Mouse (Mus musculus): ENCODE results near the gene Tpo. TPM values are rescaled to one million over a fixed set of nuclear protein-coding genes. Genes with fewer than 3 reads are reported as not detected.

Gene Tpo
- polyA plus RNA-seq, 1 experiment from 2014 or later: not detected

DNA sequence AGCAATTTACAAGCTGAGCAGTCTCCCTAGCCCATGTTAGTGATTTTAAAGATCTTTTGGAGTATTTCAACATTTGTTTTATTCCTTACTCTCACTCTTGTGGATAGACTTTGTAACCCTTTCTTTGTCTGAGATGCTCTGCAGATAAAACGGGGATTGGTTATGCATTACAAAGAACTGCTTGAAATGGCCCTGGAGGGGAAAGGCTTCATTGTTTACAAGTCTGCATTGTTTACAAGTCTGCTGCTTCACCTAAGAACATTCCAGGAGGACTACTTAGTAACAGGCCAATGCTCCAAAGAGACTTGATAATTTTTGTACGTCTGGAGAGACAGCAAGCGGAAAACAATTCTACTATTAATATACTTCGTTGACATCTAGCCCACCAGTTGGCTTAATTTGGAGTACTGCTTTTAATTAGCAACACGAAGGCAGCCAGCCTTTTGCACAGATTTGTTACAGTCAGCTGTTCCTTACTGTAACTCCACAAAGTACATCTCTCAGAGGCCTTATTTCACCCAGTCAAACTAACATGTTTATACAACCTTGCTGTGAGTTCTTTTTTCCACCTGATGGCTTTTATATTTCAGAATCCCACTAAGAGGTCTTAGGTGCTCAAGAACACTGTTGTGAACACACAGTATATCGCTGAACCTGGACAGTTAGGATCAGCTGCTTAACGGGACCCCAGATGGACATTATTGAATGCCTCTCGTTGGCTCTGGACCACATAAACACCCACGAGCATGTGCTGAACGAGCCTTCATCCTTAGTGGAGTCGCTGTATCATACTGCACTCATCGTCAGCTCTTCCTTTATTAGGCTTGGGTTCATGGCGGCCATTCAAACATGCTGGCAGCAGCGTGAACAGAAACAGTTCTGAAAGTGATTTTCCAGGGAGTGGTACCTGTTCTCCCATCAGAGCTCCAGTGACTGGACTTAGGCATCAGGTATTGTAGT, 22.5 kb downstream of the Tpo start:
- Histone ChIP-seq H3K4me3 (ENCODE audit: low read depth, low read length) (no peak overlapping the region), H3K27ac (ENCODE audit: low read depth, low read length) (no peak overlapping the region), H3K9me3 (replicated peaks; ENCODE audit: control insufficient read depth, low read length) (no peaks in the 10 kb centered on the region), H3K4me1 (ENCODE audit: control insufficient read depth, insufficient read depth, low read length) (no peaks in the 10 kb centered on the region), H3K4me2 (no peak overlapping the region), H3K36me3 (ENCODE audit: control insufficient read depth, insufficient read depth, low read length) (no peaks in the 10 kb centered on the region), H3K27me3 (ENCODE audit: control insufficient read depth, insufficient read depth, low read length) (no peaks in the 10 kb centered on the region), H3K9ac (ENCODE audit: low read depth, low read length) (no peak overlapping the region)
- no peak for ATAC-seq (replicated peaks; ENCODE audit: insufficient number of reproducible peaks, low FRiP score, low TSS enrichment)
- WGBS (ENCODE audit: insufficient replicate concordance): 77% methylated on average over 14 of the region's 14 CpGs

DNA sequence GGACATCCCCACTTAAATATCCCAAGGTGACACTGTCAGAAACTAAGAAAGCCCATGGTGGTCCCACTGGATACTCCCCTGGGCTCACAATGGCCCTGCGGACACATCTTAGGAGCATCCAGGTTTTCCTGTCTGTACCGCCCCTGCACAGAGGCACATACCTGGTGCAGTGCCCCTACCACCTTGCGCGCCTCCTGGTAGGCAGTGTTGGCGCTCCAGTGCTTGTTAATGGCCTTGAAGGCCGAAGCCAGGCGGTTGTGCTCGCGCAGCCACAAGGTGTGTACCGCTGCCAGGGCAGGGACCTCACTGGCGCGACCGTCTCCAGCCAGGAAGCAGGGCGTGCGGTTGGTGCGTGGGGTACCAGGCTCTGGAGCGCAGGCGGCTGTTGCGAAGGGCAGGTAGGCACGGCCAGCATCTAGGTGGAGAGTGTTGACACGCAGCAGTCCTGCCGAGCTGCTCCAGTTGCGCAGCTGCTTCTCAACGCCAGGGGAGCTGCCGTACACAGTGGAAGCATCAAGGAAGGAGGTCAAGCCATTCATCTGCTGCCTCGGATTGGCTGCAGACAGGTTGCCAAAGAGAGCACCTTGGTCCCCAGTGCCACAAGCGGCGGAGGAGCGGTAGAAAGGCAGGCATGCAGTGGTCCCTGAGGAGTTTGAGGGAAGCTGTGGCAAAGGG, 29.4 kb downstream of the Tpo start:
- Histone ChIP-seq H3K27me3 (ENCODE audit: control insufficient read depth, insufficient read depth, low read length) (peaks cover 7% of the 10 kb centered on the region), H3K9ac (ENCODE audit: low read depth, low read length) (0 out of 2 replicates have a peak overlapping the region, but pooled peaks have one; percentile 22), H3K4me3 (ENCODE audit: low read depth, low read length) (no peak overlapping the region), H3K27ac (ENCODE audit: low read depth, low read length) (no peak overlapping the region), H3K4me2 (peak overlapping the region; percentile 39), H3K4me1 (ENCODE audit: control insufficient read depth, insufficient read depth, low read length) (no peaks in the 10 kb centered on the region), H3K36me3 (ENCODE audit: control insufficient read depth, insufficient read depth, low read length) (no peaks in the 10 kb centered on the region), H3K9me3 (replicated peaks; ENCODE audit: control insufficient read depth, low read length) (no peaks in the 10 kb centered on the region)
- 26% methylated on average over 29 of the region's 29 CpGs for WGBS (ENCODE audit: insufficient replicate concordance)
- ATAC-seq (replicated peaks; ENCODE audit: insufficient number of reproducible peaks, low FRiP score, low TSS enrichment): no peak

DNA sequence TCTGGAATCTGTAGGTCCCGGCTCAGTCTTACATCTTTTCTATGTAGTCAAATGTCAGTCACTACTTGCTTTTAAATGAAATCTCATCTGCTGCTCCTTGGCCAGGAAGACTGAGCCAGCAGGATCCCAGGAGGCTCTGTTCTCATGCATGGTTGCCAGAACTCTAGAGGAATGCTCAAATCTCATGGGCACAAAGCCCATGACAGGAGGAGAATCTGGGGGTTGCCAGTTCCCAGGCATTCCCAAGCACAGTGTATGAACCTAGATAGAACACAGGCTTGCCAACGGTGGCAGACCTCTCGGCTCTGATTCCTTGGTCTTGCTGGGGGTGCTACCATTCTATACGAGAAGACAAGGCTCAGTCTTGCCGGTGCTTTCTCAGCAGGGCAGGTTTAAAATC, 40.3 kb downstream of the Tpo start:
- no peak overlapping the region for H3K4me3 ChIP-seq (ENCODE audit: low read depth, low read length)
- H3K9me3 ChIP-seq (replicated peaks; ENCODE audit: control insufficient read depth, low read length): no peaks in the 10 kb centered on the region
- no peak overlapping the region for H3K27ac ChIP-seq (ENCODE audit: low read depth, low read length)
- no peak for ATAC-seq (replicated peaks; ENCODE audit: insufficient number of reproducible peaks, low FRiP score, low TSS enrichment)
- WGBS (ENCODE audit: insufficient replicate concordance): 82% methylated on average over 5 of the region's 5 CpGs
- H3K36me3 ChIP-seq (ENCODE audit: control insufficient read depth, insufficient read depth, low read length): no peaks in the 10 kb centered on the region
- H3K27me3 ChIP-seq (ENCODE audit: control insufficient read depth, insufficient read depth, low read length): no peaks in the 10 kb centered on the region
- H3K4me2 ChIP-seq: no peak overlapping the region
- H3K9ac ChIP-seq (ENCODE audit: low read depth, low read length): no peak overlapping the region
- no peaks in the 10 kb centered on the region for H3K4me1 ChIP-seq (ENCODE audit: control insufficient read depth, insufficient read depth, low read length)

DNA sequence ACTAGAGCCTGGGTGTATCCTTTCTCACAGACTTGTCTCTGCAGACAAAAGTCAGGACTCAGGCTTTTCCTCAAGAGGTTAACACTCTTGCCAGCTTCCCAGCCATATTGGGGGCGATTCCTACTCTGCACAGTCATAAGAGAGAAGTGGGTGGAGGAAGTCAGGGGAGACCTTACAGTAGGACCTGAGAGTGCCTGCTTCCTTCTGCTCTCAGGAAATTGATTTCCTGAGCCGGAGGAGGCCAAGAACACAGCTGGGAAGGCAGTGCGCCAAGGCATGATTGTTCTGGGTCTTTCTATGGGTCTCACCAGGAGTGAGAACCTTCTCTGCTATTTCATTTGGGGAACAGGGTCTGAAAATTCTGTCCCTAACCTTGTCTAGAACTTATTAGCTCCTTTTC, 48.5 kb downstream of the Tpo start:
- WGBS (ENCODE audit: insufficient replicate concordance): 61% methylated on average over 3 of the region's 3 CpGs
- Histone ChIP-seq H3K27me3 (ENCODE audit: control insufficient read depth, insufficient read depth, low read length) (no peaks in the 10 kb centered on the region), H3K4me1 (ENCODE audit: control insufficient read depth, insufficient read depth, low read length) (no peaks in the 10 kb centered on the region), H3K9me3 (replicated peaks; ENCODE audit: control insufficient read depth, low read length) (0 out of 2 replicates have a peak, but pooled peaks cover 7% of the 10 kb centered on the region), H3K36me3 (ENCODE audit: control insufficient read depth, insufficient read depth, low read length) (no peaks in the 10 kb centered on the region), H3K9ac (ENCODE audit: low read depth, low read length) (no peak overlapping the region), H3K4me2 (no peak overlapping the region), H3K27ac (ENCODE audit: low read depth, low read length) (no peak overlapping the region), H3K4me3 (ENCODE audit: low read depth, low read length) (no peak overlapping the region)
- no peak for ATAC-seq (replicated peaks; ENCODE audit: insufficient number of reproducible peaks, low FRiP score, low TSS enrichment)

DNA sequence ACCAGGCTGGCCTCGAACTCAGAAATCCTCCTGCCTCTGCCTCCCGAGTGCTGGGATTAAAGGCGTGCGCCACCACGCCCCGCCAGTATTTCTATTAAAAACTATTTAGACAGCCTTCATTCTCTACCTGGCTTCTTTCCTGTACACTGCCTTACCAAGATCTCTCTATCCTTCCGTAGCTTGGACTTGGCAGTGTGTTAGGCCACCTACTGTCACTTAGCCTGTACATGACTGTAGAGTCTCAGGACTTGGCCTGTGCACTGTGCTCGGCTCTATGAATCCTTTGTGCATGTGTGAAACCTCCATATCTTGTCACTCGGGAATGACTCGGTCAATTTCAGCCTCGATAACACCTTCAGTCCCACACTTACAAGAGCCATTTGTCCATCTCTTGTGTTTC, 55.4 kb downstream of the Tpo start:
- Histone ChIP-seq H3K9me3 (replicated peaks; ENCODE audit: control insufficient read depth, low read length) (0 out of 2 replicates have a peak, but pooled peaks cover 7% of the 10 kb centered on the region), H3K27me3 (ENCODE audit: control insufficient read depth, insufficient read depth, low read length) (no peaks in the 10 kb centered on the region), H3K27ac (ENCODE audit: low read depth, low read length) (no peak overlapping the region), H3K4me3 (ENCODE audit: low read depth, low read length) (no peak overlapping the region), H3K36me3 (ENCODE audit: control insufficient read depth, insufficient read depth, low read length) (no peaks in the 10 kb centered on the region), H3K4me1 (ENCODE audit: control insufficient read depth, insufficient read depth, low read length) (no peaks in the 10 kb centered on the region), H3K4me2 (no peak overlapping the region), H3K9ac (ENCODE audit: low read depth, low read length) (no peak overlapping the region)
- 84% methylated on average over 10 of the region's 11 CpGs for WGBS (ENCODE audit: insufficient replicate concordance)
- no peak for ATAC-seq (replicated peaks; ENCODE audit: insufficient number of reproducible peaks, low FRiP score, low TSS enrichment)

DNA sequence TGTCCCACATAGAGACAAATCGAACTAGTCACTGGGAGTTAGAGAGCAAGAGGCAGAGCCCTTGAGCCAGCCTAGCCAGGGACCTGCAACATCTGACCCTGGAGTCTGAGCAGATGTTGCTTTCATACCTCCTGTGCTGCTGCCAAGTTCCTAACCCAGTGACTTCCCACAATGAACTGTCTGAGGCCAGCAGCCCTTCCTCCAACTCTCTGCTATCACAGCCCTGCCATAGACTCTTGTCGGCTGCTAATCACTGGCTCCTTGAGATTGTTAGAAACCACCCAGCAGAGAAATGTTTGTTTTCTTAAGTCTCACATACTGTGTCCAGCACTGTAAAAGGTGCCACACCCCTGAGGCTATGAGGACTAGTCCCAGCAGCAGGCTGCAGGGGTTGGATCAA, 56.1 kb downstream of the Tpo start:
- 39% methylated on average over 2 of the region's 2 CpGs for WGBS (ENCODE audit: insufficient replicate concordance)
- Histone ChIP-seq H3K4me1 (ENCODE audit: control insufficient read depth, insufficient read depth, low read length) (no peaks in the 10 kb centered on the region), H3K9me3 (replicated peaks; ENCODE audit: control insufficient read depth, low read length) (0 out of 2 replicates have a peak, but pooled peaks cover 7% of the 10 kb centered on the region), H3K27me3 (ENCODE audit: control insufficient read depth, insufficient read depth, low read length) (no peaks in the 10 kb centered on the region), H3K4me3 (ENCODE audit: low read depth, low read length) (no peak overlapping the region), H3K4me2 (no peak overlapping the region), H3K27ac (ENCODE audit: low read depth, low read length) (no peak overlapping the region), H3K9ac (ENCODE audit: low read depth, low read length) (no peak overlapping the region), H3K36me3 (ENCODE audit: control insufficient read depth, insufficient read depth, low read length) (no peaks in the 10 kb centered on the region)
- ATAC-seq (replicated peaks; ENCODE audit: insufficient number of reproducible peaks, low FRiP score, low TSS enrichment): no peak

DNA sequence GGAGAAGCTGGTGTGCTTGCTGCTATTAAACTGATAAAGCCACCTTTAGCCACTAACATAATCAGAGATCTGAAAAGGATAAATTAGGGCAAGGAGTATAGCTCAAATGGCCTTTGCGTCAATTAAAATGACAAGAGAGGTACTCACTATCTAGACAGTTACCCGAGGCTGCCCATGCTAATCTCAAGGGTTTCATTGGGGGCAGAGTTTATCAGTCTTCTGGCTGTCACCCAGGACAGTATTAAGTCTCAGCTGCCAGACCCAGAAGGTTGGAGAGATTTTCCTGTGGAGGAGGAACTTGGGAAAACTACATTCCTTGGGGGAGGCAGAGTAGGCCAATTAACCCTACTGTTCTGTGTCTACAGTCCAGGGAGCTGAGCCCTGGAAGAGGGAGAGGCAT, 63.1 kb downstream of the Tpo start:
- Histone ChIP-seq H3K27ac (ENCODE audit: low read depth, low read length) (no peak overlapping the region), H3K9me3 (replicated peaks; ENCODE audit: control insufficient read depth, low read length) (no peaks in the 10 kb centered on the region), H3K4me2 (no peak overlapping the region), H3K4me3 (ENCODE audit: low read depth, low read length) (no peak overlapping the region), H3K9ac (ENCODE audit: low read depth, low read length) (no peak overlapping the region), H3K4me1 (ENCODE audit: control insufficient read depth, insufficient read depth, low read length) (peaks cover 4% of the 10 kb centered on the region; the same call in 1 of the 2 replicates), H3K36me3 (ENCODE audit: control insufficient read depth, insufficient read depth, low read length) (no peaks in the 10 kb centered on the region), H3K27me3 (ENCODE audit: control insufficient read depth, insufficient read depth, low read length) (no peaks in the 10 kb centered on the region)
- 7% methylated on average over 2 of the region's 2 CpGs for WGBS (ENCODE audit: insufficient replicate concordance)
- ATAC-seq (replicated peaks; ENCODE audit: insufficient number of reproducible peaks, low FRiP score, low TSS enrichment): no peak

DNA sequence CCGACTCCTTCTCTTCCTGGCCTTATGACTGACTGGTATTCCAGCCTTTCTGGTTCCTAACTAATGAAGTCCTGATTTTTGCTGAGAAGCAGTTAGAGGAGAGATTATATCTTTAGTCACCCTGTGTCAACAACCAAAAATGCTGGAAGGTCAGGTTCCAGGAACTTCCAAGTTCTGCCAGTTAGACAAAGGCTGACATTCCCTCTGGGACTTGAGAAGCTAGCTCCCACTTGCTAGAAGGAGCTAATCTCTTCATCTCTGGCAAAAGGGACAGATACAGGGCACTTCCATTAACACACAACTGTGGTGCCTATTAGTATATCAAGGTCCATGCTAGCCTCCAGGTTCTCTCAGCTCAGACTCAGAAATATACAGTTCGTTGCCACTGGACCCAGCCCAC, 64.6 kb downstream of the Tpo start:
- 68% methylated on average over 2 of the region's 2 CpGs for WGBS (ENCODE audit: insufficient replicate concordance)
- no peak overlapping the region for H3K9ac ChIP-seq (ENCODE audit: low read depth, low read length)
- no peak overlapping the region for H3K27ac ChIP-seq (ENCODE audit: low read depth, low read length)
- no peaks in the 10 kb centered on the region for H3K27me3 ChIP-seq (ENCODE audit: control insufficient read depth, insufficient read depth, low read length)
- ATAC-seq (replicated peaks; ENCODE audit: insufficient number of reproducible peaks, low FRiP score, low TSS enrichment): no peak
- no peak overlapping the region for H3K4me3 ChIP-seq (ENCODE audit: low read depth, low read length)
- no peaks in the 10 kb centered on the region for H3K9me3 ChIP-seq (replicated peaks; ENCODE audit: control insufficient read depth, low read length)
- no peak overlapping the region for H3K4me2 ChIP-seq
- H3K36me3 ChIP-seq (ENCODE audit: control insufficient read depth, insufficient read depth, low read length): no peaks in the 10 kb centered on the region
- peaks cover 4% of the 10 kb centered on the region; the same call in 1 of the 2 replicates for H3K4me1 ChIP-seq (ENCODE audit: control insufficient read depth, insufficient read depth, low read length)

Measured in heart, embryonic 11.5 days (tissue).